Mouse (Mus musculus) natural killer cell, adult 2 months (primary cell): ENCODE results near the gene Pcdh15.

Experiments
- DNase-seq, 2 experiments: peaks; one replicate each; pipeline ENCODE4 v3.0.0; 2022; ENCODE audit warnings: low spot score in 2 of 2

Pcdh15 gene

GRCm38 (mm10) chr10:74304120-74304519 lies 1205.0 kb downstream of the Pcdh15 start:
- DNase-seq: no peak

GRCm38 (mm10) chr10:74305439-74306158 lies 1206.5 kb downstream of the Pcdh15 start:
- DNase-seq: no peak

- DNase-seq: no peak
Observed at GRCm38 (mm10) chr10:74307035-74307434, 1207.9 kb downstream of the Pcdh15 start.

- DNase-seq: no peak
Observed at GRCm38 (mm10) chr10:74316091-74316490, 1216.9 kb downstream of the Pcdh15 start.

- no peak for DNase-seq
Observed at GRCm38 (mm10) chr10:74335412-74335811, 1236.3 kb downstream of the Pcdh15 start.

GRCm38 (mm10) chr10:74339247-74340160 lies 1240.4 kb downstream of the Pcdh15 start:
- no peak for DNase-seq

GRCm38 (mm10) chr10:74359526-74359925 lies 1260.4 kb downstream of the Pcdh15 start:
- no peak for DNase-seq

GRCm38 (mm10) chr10:74378697-74379096 lies 1279.6 kb downstream of the Pcdh15 start:
- no peak for DNase-seq

GRCm38 (mm10) chr10:74379276-74380134 lies 1280.4 kb downstream of the Pcdh15 start:
- no peak for DNase-seq

- no peak for DNase-seq
Observed at GRCm38 (mm10) chr10:74387538-74388499, 1288.7 kb downstream of the Pcdh15 start.

GRCm38 (mm10) chr10:74403111-74403510 lies 1304.0 kb downstream of the Pcdh15 start:
- no peak for DNase-seq

GRCm38 (mm10) chr10:74414021-74414420 lies 1314.9 kb downstream of the Pcdh15 start:
- no peak for DNase-seq

GRCm38 (mm10) chr10:74414945-74415344 lies 1315.8 kb downstream of the Pcdh15 start:
- no peak for DNase-seq

- no peak for DNase-seq
Observed at GRCm38 (mm10) chr10:74415359-74415758, 1316.2 kb downstream of the Pcdh15 start.

- DNase-seq: no peak
Observed at GRCm38 (mm10) chr10:74415949-74416348, 1316.8 kb downstream of the Pcdh15 start.

GRCm38 (mm10) chr10:74450069-74450468 lies 1350.9 kb downstream of the Pcdh15 start:
- DNase-seq: no peak

- no peak for DNase-seq
Observed at GRCm38 (mm10) chr10:74463972-74464371, 1364.8 kb downstream of the Pcdh15 start.

GRCm38 (mm10) chr10:74480779-74481178 lies 1381.6 kb downstream of the Pcdh15 start:
- no peak for DNase-seq

- DNase-seq: no peak
Observed at GRCm38 (mm10) chr10:74512315-74512714, 1413.2 kb downstream of the Pcdh15 start.

GRCm38 (mm10) chr10:74513743-74514142 lies 1414.6 kb downstream of the Pcdh15 start:
- DNase-seq: no peak

- no peak for DNase-seq
Observed at GRCm38 (mm10) chr10:74538371-74538770, 1439.2 kb downstream of the Pcdh15 start.
